Mouse (Mus musculus): ENCODE data around the gene Hist2h2be. TPM values are rescaled to one million over a fixed set of nuclear protein-coding genes. Genes with fewer than 3 reads are reported as not detected.
"Not testable (repeated sequence)": the region's sequence is repeated elsewhere in the genome, so short reads cannot be mapped to it uniquely, and the experiment has no call there.

Hist2h2be gene
- total RNA-seq, 2 experiments from 2014 or later, result 4.5 to 5.3 TPM

DNA sequence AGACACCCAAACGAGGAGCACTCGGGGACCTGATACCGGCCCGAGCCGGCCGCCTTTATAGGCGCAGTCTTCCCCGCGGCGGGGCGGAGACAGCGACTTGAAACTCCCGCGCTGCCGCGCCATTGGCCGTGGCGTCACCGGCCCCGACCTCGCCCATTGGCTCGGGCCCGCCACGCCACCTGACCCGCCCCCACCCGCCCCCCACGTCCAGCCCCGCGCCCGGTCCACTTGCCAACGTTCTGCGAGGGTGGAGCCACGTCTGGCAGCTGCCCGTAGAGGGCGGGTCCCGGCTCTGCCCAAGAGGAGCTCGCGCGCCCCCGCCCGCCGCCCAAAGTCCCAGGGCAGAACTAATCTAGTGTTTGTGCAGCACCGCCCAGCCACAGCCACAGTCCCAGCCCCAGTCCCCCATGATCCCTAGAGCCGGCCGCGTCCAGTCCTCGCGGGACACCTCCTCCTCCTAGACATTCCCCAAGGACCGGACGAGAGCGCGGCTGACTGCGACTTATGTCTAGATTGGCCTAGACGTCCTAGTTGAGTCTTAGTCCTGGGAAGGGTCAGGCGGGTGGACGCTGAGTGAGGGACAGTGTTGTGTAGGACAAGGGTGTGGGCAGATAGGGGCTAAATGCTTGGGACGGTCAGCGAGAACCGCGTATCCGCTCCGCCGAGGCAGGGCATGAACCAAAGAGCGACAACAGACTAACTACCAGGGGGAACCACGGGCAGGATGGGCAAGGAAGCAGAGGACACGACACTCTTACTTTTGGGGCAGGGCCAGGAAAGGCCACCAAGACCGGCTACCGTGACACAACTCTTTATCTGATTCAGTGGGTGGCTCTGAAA is 18.3 kb downstream of the Hist2h2be start, which contains the start of gene Hist2h3c2:
Hist2h3c2 (minus strand) TSS at position 174 of the 840 bp plus-strand sequence.
- DNase-seq, result peak; percentile 85

DNA sequence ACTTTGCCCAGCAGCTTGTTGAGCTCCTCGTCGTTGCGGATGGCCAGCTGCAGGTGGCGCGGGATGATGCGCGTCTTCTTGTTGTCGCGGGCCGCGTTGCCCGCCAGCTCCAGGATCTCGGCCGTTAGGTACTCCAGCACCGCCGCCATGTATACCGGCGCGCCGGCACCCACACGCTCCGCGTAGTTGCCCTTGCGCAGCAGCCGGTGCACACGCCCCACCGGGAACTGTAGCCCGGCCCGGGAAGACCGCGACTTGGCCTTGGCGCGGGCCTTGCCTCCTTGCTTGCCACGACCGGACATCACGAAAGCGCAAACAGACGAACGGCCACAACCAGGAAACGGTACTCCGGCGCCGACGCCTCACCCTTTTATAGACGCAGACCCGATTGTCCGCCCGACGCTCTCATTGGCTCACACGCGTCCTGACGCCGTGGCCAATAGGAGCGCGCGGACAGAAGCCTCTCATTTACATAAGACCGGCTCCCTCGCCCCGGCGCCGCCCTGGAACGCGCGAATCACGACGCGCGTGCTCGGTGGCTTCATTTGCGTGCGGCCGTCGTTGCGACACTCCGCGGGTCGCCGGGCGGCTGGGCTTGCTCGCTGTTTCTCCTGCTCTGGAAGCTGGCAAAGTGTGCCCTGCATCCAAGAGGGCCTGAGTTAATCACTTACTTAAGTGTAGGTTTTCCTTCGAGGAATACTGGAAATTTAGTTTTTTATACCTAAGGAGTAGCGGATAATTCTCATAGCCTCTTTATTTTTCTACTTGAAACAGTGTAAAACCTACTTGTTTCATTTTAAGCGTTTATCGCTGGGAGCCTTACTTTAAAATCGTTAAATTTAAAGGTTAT is 19.3 kb downstream of the Hist2h2be start, which contains the start of gene Hist2h2aa2:
Hist2h2aa2 (minus strand) TSS at position 328 of the 850 bp plus-strand sequence.
- peak; percentile 94 for DNase-seq

DNA sequence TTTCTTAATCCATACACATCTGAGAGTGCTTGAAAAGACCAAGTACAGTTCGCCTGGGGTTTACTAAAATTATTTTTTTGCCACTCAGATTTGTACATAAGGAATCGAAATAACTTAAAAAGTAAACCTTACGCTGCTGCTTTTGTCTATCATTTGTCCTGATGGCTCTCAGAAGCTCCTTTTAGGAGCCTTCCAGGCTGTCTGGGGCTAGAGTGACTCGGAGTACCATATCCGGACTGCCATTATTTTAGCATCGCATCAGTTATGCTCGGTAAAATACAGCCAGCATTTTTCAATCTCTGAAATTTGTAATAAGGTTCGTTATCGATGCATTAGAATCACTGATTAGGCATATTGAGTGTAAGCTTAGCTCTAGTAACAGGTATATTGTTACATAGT is 19.9 kb downstream of the Hist2h2be start:
- no peak for DNase-seq

- no peak for DNase-seq
These were observed 23.1 kb downstream of the Hist2h2be start for GRCm38 (mm10) chr3:96243921-96244572.

DNA sequence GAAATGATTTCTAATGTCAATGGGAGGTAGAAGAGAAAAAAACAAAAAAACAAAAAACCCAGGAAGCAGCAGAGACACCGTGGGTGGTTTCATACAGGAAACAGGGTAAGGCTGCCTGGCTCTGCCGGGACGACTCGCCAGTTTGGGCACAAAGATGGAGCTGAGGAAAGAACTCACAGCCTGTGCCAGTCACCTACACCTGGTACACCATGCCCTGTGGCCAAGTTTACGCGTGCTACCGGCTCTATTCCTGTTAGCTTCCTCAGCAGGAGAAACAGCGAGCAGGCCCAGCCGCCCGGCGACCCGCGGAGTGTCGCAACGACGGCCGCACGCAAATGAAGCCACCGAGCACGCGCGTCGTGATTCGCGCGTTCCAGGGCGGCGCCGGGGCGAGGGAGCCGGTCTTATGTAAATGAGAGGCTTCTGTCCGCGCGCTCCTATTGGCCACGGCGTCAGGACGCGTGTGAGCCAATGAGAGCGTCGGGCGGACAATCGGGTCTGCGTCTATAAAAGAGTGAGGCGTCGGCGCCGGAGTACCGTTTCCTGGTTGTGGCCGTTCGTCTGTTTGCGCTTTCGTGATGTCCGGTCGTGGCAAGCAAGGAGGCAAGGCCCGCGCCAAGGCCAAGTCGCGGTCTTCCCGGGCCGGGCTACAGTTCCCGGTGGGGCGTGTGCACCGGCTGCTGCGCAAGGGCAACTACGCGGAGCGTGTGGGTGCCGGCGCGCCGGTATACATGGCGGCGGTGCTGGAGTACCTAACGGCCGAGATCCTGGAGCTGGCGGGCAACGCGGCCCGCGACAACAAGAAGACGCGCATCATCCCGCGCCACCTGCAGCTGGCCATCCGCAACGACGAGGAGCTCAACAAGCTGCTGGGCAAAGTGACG is 24.3 kb downstream of the Hist2h2be start, which contains the start of gene Hist2h2aa1:
Hist2h2aa1 (plus strand) TSS at position 495 of the 884 bp plus-strand sequence.
- peak; percentile 89 for DNase-seq

GRCm38 (mm10) chr3:96246018-96246417 is 25.1 kb downstream of the Hist2h2be start:
- DNase-seq, result not testable (repeated sequence)

GRCm38 (mm10) chr3:96246427-96246856 is 25.5 kb downstream of the Hist2h2be start, which contains the start of gene Hist2h3c1:
Gene Hist2h3c1 (plus strand): TSS chr3:96246685.
- peak; percentile 47 for DNase-seq

DNA sequence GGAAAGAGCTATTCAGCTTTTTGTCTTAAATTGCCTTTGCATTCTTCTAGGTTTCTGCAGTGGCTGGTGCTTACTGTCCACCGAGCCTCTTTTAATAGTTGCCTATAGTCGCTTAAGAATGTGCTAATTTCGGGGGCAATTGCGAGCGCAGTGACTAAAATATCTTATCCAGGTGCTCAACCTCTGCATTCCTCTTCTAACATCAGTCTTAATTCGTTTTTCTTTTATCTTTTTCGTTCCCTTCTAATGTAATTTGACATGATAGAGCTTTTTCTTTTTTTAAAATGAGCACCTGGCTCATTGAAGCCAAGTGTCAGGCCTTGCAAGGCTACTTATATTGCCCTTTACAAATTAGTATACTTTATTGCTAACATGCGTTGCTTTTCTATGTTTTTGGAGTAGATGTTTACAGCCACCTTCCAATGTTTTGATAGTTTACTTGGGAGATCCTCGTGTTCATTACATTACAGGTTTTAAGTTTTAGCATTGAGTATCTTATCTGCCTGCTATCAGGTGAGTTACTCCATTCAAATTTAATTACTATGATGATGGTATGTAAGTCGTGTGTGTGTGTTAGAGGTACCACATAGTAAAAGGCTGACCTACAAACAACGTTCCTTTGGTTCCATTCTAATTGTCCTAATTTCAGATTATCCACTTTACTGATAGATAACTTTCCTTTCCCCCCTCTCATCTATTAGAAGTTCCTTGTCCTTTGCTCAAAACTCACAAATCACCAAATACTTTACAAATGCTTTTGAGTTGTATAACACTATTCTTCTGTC is 26.6 kb downstream of the Hist2h2be start:
- DNase-seq, result no peak

- no peak for DNase-seq
These were observed 27.5 kb downstream of the Hist2h2be start for GRCm38 (mm10) chr3:96248141-96249033.

DNA sequence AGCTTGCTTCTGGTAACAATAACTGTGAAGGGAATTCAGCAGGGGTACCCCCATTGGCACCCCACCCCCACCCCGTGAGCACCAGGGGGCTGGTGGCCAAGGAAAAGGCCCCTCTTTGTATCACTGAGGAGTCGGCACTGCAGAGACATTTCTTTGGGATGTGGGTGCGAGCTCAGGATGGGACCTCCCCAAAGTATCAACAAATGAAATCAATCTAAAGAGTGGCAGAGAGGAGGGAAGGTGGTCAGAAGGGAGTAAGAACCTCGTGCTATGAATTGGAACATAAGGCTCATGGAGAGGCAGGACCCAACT is 28.1 kb downstream of the Hist2h2be start:
- DNase-seq, result no peak

GRCm38 (mm10) chr3:96250890-96251289 is 30.0 kb downstream of the Hist2h2be start:
- DNase-seq, result no peak

DNA sequence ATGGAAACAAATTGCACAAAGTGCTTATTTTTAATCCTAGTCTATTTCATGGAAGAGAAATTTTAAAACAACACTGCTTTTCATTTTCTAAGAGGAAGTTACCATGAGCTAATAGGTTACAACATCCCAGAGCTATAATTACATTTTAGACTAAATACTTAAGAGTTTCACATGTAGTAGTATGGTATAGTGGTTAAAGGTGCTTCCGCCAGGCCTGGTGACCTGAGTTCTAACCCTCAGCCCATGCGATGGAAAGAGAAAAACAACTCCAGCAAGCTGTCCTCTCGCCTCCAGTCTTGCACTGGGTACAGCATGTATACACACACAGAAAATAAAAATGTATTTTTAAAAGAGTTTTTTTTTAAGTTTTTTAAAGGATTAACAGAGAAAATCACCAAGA is 30.9 kb downstream of the Hist2h2be start:
- no peak for DNase-seq

GRCm38 (mm10) chr3:96254683-96255355 is 33.9 kb downstream of the Hist2h2be start:
- DNase-seq, result no peak

GRCm38 (mm10) chr3:96255926-96256593 is 35.1 kb downstream of the Hist2h2be start:
- DNase-seq, result no peak

GRCm38 (mm10) chr3:96257190-96257589 is 36.3 kb downstream of the Hist2h2be start:
- DNase-seq, result no peak

- no peak for DNase-seq
These were observed 39.3 kb downstream of the Hist2h2be start for GRCm38 (mm10) chr3:96260220-96260619.

GRCm38 (mm10) chr3:96261623-96262022 is 40.7 kb downstream of the Hist2h2be start:
- no peak for DNase-seq

Data from gastrocnemius, postnatal 25 days (tissue).